Mouse (Mus musculus) MEL-GATA-1-ER (cell line): ENCODE measurements around the gene Tctn3.
A peak's percentile ranks its signal among the peaks of the same experiment; 100 is the strongest.

Experiments used
- DNase-seq: peaks from one replicate; pipeline ENCODE4 v3.0.0-alpha.2; 2012; ENCODE audit warnings: low read depth; ENCODE audit errors: extremely low read depth

The Tctn3 gene

GRCm38 (mm10) chr19:40611830-40612506, at the start of gene Tctn3, which contains the start of gene Entpd1:
Tctn3 (minus strand) TSS chr19:40612233.
Entpd1 (plus strand) TSS chr19:40612366.
- peak; percentile 95 for DNase-seq

- no peak for DNase-seq
Observed at GRCm38 (mm10) chr19:40661108-40661507, 49.1 kb upstream of the Tctn3 start.

- no peak for DNase-seq
Observed at GRCm38 (mm10) chr19:40660510-40660909, 48.5 kb upstream of the Tctn3 start.

- DNase-seq: no peak
Observed at GRCm38 (mm10) chr19:40659651-40660478, 47.8 kb upstream of the Tctn3 start.

GRCm38 (mm10) chr19:40658935-40659334, 46.9 kb upstream of the Tctn3 start:
- DNase-seq: no peak

- DNase-seq: no peak
Observed at GRCm38 (mm10) chr19:40658281-40658680, 46.2 kb upstream of the Tctn3 start.

GRCm38 (mm10) chr19:40656207-40656606, 44.2 kb upstream of the Tctn3 start:
- DNase-seq: no peak

GRCm38 (mm10) chr19:40650090-40650489, 38.1 kb upstream of the Tctn3 start:
- no peak for DNase-seq

- DNase-seq: no peak
Observed at GRCm38 (mm10) chr19:40647319-40648158, 35.5 kb upstream of the Tctn3 start.

- no peak for DNase-seq
Observed at GRCm38 (mm10) chr19:40646379-40646778, 34.3 kb upstream of the Tctn3 start.

GRCm38 (mm10) chr19:40643846-40644245, 31.8 kb upstream of the Tctn3 start:
- no peak for DNase-seq

GRCm38 (mm10) chr19:40640799-40641198, 28.8 kb upstream of the Tctn3 start:
- DNase-seq: no peak

- no peak for DNase-seq
Observed at GRCm38 (mm10) chr19:40639729-40640304, 27.8 kb upstream of the Tctn3 start.

GRCm38 (mm10) chr19:40638582-40638981, 26.5 kb upstream of the Tctn3 start:
- no peak for DNase-seq

- no peak for DNase-seq
Observed at GRCm38 (mm10) chr19:40637601-40638000, 25.6 kb upstream of the Tctn3 start.

- no peak for DNase-seq
Observed at GRCm38 (mm10) chr19:40637091-40637490, 25.1 kb upstream of the Tctn3 start.

GRCm38 (mm10) chr19:40633144-40633543, 21.1 kb upstream of the Tctn3 start:
- no peak for DNase-seq

- DNase-seq: no peak
Observed at GRCm38 (mm10) chr19:40632668-40633067, 20.6 kb upstream of the Tctn3 start.

- no peak for DNase-seq
Observed at GRCm38 (mm10) chr19:40632193-40632592, 20.2 kb upstream of the Tctn3 start.

- no peak for DNase-seq
Observed at GRCm38 (mm10) chr19:40630606-40631005, 18.6 kb upstream of the Tctn3 start.

GRCm38 (mm10) chr19:40630096-40630495, 18.1 kb upstream of the Tctn3 start:
- no peak for DNase-seq
